Mouse (Mus musculus): ENCODE results near the gene Abcd3.

Gene Abcd3

DNA sequence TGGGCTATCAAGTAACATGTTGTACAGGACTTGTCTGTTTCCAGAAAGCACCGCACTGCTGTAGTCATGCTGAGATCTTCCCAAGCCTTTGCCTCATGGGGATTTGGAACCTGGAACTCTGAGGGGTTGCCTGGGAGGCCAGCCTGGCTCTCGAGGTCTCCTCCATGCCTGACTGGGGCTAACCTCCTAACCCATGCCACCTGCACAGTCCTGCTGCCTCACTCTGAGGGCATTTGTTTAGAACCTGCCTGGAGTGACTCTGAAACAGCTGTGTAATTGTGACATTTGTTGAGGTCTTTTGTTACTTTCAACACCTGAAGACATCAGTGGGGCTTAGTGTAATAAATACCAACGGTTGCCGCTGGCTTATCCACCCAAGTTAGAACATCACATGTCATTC lies 102.9 kb downstream of the Abcd3 start:
- no peak for DNase-seq (ENCODE audit: low spot score)

DNA sequence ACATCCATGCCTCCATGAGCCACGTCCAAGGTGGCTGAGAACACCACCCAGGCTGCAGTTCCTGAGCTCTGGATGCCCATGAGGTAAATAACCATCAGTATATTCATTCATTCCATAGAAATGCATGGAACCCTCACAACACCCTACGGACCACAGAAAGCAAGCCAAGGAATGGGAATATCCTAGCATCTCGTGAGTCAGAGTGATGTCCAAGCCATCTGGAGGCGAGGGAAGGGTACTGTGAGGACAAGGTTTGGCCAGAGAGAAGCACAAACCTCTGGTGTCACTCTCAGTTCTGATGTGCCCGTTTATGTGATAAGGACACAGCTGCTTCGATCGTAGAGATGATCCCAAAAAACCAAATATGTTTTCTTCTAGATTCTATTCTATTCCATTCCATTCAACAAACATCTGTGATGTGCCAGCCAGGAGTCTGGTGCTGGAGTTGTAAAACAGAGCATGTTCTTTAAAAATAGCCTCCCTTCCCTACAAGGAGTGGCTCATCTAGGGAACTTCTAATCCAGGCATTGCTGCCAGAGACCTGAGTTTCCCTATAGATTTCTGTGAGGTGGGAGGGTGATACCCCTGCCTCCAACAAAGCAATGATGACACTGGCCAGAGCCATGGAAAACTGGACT lies 104.1 kb downstream of the Abcd3 start:
- no peak for DNase-seq (ENCODE audit: low spot score)
